Mouse (Mus musculus) mouse embryonic stem cell (cell line): ENCODE data around the gene Alg2.

Source experiments
- in situ Hi-C, 2 experiments: fragments of 300-500 bp; cut with MboI; formaldehyde crosslinking; loops; 1 replicate in 1 of 2; 3 replicates in 1 of 2; pipeline ENCODE4 v1.14.3; 2019 to 2020; ENCODE audit warnings: low sequenced_read_pairs in 2 of 2, low pct_unique_long_range_greater_than_20kb in 1 of 2, mixed read lengths in 1 of 2; ENCODE audit not compliant: unreplicated experiment in 1 of 2

Alg2 gene

DNA sequence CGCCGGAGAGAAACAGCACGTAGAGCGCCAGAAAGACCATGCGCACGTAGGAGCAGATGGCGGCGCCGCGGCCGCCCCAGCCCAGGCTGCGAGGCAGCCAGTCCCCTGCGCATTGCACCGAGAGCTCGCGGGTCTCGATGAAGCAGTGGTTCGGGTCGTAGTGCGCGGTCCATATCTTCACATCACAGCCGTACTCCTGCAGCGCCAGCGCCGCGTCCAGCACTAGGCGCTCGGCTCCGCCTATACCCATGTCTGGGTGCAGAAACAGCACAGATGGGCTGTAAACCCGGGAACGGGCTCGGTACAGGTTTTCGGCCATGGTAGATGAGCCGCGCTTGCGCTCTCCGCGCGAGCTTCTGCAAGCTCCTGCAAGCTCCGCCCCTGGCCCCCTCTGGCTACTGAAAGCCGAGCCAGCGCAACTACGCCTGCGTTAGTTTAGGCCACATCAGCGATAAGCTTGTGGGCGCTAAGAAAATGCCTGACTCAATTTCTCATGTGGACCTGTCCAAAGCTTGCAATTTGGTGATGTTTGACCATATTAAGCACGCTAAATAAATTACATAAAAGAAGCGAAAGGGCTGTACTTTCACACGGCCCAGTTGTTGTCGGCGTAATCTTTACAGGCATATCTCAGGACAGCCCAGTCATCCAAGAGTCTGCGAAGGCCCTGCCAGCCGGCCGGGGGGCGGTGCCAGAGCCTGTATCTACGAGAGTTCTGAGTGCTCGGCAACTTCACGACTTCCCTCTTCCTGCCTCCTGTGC, at the start of gene Alg2, which contains the start of gene Sec61b:
Alg2 (minus strand) TSS at position 366 of the 762 bp plus-strand sequence.
Sec61b (plus strand) TSS at position 691 of the 762 bp plus-strand sequence.
- in situ Hi-C loops = no loop called here

- in situ Hi-C loops = no loop called here
Measured at GRCm38 (mm10) chr4:47521884-47522605, 47.9 kb upstream of the Alg2 start.

DNA sequence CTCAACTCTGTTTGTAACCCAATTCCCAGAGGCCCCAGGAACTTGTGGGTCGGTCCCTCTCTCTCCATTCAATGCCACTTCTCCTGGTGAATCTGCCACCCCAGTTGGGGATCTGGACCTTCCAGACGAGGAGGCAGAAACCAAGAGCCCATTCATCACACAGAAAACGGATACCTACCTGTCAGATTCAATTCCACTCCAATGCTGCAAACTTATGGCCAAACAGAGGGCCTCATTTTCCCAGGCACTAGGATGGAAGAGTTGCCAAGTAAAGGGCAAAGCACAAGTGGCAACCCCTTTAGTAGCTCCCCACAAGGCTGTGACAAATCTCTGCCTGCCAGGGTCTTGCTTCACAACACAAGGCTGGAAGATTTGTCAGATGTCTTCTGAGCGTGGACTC, 45.9 kb upstream of the Alg2 start:
- in situ Hi-C loops = no loop called here

DNA sequence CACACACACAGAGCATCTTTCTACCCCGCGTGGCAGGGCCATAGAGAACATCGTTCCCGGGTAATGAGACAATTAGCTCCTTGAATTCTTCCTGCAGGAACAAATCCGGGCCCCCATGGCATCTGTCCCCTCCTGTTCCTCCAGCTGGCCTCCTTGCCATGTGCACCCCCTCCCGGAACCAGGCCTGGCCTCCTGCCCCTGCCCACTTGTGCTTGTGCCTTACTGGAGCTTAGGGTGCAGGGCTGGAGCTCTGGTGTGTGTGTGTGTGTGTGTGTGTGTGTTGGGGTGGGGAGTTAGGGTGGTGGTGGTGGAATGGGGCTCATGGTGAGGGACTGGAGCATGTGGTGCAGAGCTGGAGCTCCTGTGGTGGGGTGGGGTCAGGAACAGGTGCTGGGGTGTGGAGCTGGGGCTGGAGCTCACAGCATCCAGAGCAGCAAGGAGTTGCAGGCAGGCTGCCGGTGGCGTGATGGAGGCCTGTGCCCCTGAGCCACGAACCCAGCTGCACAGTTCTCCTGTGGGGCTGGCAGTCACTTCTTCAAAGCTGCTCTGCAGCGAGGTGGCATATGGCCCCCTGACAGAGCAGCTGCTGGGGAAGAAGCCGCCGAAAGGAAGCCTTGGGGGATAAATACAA, 44.5 kb upstream of the Alg2 start:
- in situ Hi-C loops = no loop called here

DNA sequence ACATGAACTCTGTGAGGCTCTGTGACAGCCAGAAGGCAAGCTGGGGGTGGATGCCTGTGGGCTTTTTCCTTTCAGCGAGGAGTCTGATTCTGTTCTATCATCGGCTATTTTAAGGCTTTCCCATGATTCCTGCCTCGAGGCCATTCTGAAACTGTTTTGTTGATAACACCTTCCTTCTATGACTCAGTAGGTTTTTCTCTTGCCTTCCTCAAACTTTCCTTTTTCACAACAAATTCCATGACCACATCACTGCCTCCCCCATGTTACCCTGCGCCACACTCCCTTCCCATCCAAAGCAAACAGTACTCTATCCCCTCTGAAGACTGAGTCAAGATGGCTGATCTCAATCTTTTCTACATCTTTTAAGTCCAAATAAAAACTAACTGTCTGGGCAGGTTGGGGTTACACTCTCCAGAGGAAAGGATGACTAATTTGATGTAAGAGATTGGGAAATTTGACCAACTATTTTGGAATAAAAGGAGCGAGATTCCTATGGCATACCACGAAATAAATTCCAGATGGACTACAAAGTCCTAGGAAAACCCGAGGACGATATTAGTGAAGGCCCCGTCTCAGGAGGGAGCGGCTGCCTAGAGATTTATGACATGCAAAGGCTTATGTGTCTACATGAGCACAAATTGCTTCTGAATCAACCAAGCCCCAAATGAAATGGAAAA, 30.8 kb upstream of the Alg2 start:
- in situ Hi-C loops = no loop called here

DNA sequence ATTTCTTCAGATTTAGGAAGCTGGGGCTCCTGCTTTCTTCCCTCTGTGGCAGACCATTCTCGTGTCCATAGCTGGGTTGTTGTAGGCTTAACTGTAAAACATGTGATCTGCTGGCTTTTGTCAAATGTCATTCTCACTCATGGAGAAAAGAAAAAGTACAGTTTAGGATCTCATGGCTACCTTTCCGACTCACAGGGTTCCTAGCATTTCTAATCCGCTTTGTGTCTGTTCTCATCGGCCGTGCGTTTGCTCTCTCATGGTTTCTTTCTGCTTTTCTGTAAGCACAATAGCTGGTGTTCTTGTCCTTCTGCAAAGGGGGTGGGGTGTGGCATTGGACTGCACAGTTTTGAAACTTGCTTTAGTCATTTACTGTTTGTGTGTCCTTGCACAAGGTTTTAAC, 28.9 kb upstream of the Alg2 start:
- in situ Hi-C loops = no loop called here

DNA sequence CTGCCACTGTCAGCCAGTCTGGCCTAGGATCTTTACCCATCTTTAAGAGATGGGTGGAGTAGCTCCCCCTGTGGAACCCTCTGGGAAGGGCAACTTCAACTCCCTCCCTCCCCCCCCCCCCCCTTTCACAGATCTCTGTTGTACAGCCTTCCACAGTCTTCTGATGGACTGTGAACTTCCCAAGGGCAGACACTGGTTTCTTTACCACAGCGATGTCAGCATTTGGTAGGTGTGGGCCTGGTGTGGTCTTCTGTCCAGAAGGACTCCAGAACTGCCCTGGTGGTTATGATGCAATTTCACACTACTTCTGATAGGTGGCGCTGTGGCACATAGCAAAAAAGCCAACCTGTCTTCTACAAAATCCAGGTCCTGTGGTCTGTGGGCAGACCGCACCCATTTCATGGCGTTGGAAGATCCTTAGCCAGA, 28.4 kb upstream of the Alg2 start:
- in situ Hi-C loops = no loop called here

DNA sequence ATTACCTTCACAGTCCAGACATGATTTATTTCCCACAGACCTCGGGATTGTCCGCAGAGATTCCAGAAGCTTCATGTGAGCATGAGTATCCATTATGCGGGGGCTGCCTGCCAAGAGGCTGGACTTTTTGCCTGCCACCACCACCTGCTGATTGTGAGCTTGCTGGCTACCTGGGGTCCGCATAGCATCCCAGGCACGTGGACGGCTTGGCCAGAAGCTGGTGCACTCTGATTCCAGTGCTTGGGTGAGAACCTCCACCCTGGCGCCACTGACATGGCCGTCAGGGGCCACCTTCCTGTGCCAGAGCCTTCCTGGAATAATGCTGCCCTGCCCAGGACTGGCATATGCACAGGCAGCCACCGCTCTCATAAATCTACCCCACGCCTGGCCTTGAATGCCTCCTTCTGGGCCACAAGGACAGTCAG, 25.0 kb upstream of the Alg2 start:
- in situ Hi-C loops = no loop called here

DNA sequence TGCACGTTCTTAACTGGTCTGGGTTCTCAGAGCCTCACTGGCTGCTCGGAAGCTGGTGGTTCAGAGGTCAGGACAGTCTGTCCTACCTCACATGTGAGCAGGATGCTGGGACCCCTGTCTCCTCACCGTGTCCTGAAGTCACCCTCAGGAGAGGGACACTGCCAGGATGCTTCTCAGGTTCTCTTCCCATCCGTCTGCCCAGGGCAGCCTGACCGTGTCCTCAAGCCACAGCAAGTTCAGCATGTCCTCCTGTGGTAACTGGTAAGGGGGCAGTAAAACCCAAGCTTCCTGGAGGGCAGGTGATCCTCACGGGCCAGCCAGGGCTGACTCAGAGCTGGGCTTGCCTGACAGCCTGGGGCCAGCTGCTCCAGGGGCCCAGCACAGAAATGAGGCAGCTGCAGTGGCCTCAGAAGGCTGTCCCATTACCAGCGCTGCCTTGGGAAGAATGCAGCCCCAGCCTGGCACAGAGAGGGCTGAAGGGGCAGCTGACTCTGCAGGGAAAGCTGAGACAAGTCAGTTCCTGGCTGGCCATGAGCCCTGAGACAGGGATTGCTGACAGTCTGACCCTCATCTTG, 23.8 kb upstream of the Alg2 start:
- in situ Hi-C loops = no loop called here

- in situ Hi-C loops = no loop called here
Measured at GRCm38 (mm10) chr4:47494686-47495085, 20.6 kb upstream of the Alg2 start.

GRCm38 (mm10) chr4:47494137-47494536, 20.0 kb upstream of the Alg2 start:
- in situ Hi-C loops = no loop called here

GRCm38 (mm10) chr4:47493456-47493855, 19.3 kb upstream of the Alg2 start:
- in situ Hi-C loops = no loop called here

- in situ Hi-C loops = no loop called here
Measured at GRCm38 (mm10) chr4:47492311-47493086, 18.4 kb upstream of the Alg2 start.

GRCm38 (mm10) chr4:47491243-47491642, 17.1 kb upstream of the Alg2 start:
- in situ Hi-C loops = no loop called here

GRCm38 (mm10) chr4:47480576-47480975, 6.4 kb upstream of the Alg2 start:
- in situ Hi-C loops = no loop called here

- in situ Hi-C loops = no loop called here
Measured at GRCm38 (mm10) chr4:47480095-47480494, 6.0 kb upstream of the Alg2 start.

DNA sequence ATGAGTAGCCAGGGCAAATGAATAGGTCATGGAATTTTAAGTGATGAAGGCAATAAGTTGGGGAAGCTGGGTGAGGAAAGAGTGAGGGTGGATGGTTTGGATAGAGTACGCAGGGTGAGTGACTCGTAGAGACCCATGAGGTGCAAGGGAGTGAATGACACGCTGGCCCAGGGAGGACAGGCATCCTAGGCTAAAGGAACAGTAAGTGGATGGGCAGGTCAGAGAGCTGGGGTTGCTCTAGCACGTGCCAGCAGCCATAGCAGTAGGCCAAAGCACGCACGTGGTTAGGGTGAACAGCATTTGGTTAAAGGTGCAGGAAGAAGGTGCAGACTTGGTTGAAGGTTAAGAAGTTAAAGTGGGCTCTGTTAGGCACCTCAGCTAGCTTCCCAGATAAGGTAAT, 3.4 kb upstream of the Alg2 start:
- in situ Hi-C loops = no loop called here
